Mouse (Mus musculus): ENCODE measurements around the gene Vamp9. TPM values are rescaled to one million over a fixed set of nuclear protein-coding genes. Genes with fewer than 3 reads are reported as not detected.

Vamp9 gene
- not detected for total RNA-seq (2023)

GRCm38 (mm10) chr5:99906181-99906956 lies at the start of gene Vamp9:
Vamp9 (plus strand) TSS chr5:99906254.

GRCm38 (mm10) chr5:99978699-99979442 lies 72.8 kb downstream of the Vamp9 start, which contains the start of the genes Hnrnpd and 4930524J08Rik:
Hnrnpd (minus strand) TSS chr5:99978938.
4930524J08Rik (plus strand) TSS chr5:99979061.

Other genes with a start within 250 kb of the Vamp9 start
- 12.9 TPM for gene Rasgef1b, start 177.2 kb upstream of the Vamp9 start, total RNA-seq (2023)
- gene Hnrnpd, start 72.7 kb downstream of the Vamp9 start, total RNA-seq (2023), result 278 TPM
- 1.1 TPM for gene 4930524J08Rik, start 72.8 kb downstream of the Vamp9 start, total RNA-seq (2023)
- gene Hnrnpdl, start 133.4 kb downstream of the Vamp9 start, total RNA-seq (2023), result 371 TPM
- gene Enoph1, start 133.7 kb downstream of the Vamp9 start, total RNA-seq (2023), result 28.4 TPM